Mouse (Mus musculus) kidney, adult 9 months (tissue): ENCODE data around the gene Brms1l.
A peak's percentile ranks its signal among the peaks of the same experiment; 100 is the strongest.

ENCODE experiments used
- DNase-seq: peaks from one replicate; pipeline ENCODE4 v3.0.0; 2022

Brms1l gene

DNA sequence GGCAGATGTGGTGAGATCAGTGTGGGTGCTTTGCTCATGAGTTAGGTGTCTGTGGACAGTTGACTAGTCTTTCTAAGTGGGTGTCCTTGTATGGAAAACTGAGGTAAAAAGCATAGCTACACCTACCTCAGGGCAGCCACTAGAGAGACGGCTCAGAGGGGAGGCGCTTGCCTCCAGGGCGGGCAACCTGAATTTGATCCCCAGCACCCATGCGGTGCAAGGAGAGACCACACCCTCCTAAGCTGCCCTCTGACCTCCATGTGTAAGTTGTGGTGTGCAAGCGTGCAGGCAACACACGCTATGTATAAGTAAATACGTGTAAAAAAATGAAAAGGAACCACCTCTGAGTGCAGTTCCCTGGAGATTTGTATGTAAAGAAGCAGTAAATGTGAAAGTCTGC is 24.5 kb downstream of the Brms1l start:
- no peak for DNase-seq

- DNase-seq = no peak
These were observed 31.6 kb downstream of the Brms1l start for GRCm38 (mm10) chr12:55867738-55868137.

DNA sequence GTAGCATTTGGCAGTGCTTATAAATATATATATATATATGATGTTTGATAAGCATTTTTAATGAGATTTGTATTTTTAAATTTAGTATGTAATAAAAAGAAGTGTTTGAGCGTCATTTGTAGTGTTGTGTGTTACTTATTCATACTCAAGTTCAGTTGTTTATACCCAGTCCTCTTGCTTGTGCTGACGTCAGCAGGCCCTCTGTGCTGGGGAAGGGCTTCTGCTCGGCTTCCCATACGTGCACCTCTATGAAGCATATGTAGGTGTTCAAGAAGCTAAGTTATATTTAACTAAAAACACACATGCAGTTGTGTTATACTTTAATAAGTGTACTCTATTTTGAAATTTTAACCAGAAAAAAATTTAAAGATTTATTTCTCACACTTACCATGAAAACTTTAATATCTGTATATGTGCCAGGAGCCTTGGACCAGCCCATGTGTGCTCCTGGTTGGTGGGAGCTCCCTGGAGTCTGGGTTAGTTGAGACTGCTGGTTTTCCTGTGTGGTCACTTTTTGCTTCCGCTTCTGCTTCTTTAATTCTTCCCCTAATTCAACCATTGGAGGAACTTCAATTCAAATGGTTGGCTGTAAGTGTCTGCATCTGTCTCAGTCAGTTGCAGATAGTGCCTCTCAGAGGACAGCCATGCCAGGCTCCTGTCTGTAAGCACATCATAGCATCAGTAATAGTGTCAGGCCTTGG is 33.6 kb downstream of the Brms1l start:
- no peak for DNase-seq

DNA sequence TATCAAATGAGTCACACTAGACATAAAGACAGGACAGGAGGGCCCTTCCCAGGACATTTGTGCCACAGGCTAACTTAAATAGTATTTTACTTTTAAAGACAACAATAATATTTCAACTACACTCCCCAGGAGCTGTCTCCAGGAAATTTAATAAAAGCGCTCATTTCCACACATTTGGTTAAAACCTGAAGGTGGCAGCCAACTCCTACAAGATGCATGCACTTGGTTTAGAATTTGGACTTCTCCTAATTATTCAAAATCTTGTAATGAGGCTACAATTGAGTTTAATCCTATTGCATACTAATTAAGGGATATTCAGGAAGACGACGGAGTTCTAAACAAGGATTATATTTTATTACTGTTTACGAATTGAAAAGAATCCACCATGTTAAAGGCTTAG is 49.3 kb downstream of the Brms1l start:
- no peak for DNase-seq

DNA sequence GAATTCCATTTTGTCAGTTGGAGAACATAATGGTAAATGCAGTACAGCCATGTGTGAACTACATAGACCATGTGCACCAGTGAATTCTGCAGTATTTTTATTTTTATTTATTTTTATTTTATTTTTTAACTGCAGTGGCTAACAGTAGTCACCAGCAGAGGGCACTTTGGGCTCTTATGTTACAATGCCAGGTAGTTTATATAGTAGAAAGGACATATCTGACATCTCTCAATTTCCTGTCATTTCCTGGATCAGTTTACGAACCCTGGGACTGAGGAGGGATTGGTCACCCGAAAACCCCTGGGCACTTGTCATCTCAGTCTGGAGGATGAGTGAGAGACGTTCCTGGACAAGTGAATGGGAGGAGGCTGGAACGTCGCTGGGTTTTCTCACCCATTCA is 52.4 kb downstream of the Brms1l start:
- peak; percentile 33 for DNase-seq

- DNase-seq = peak; percentile 84
These were observed 68.7 kb downstream of the Brms1l start for GRCm38 (mm10) chr12:55904801-55905200.

DNA sequence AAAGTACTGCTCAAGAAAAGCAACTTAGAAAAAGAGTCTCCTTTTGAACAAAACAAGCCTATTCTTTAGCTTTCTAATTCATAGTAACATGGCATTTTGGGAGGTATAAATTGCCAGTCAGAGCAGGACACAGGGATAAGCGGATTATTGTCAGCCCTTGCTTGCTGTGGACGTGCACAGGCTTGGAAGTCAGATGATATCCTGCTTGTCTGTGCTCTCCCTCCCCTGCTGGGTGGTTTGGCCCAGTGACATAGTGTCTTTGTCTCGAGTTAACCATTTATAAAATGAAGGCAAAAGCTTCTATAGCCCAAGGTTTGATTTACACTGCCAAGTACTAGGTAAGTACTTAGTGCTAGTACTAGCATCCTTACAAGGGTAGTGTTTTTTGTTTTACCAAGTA is 76.0 kb downstream of the Brms1l start:
- peak; percentile 32 for DNase-seq

DNA sequence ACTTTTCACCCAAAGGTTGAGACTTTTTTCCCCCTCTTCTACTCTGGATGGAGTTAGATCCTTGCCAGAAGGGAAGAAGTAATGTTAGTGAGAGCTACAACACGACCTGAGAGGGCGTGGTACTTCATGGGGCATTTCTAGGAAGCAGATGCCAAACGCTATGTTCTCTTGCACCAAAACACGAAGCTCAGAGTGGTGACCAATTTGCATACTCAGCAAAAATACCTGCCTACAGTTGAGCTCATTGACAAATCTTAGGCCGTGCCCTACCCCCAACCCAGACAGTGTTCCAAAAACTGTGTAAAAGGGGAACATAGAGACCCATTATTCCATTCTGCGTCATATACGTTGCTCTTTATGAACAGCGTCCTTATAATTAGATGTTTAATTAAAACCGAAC is 77.1 kb downstream of the Brms1l start:
- no peak for DNase-seq

GRCm38 (mm10) chr12:55916250-55916649 is 80.1 kb downstream of the Brms1l start:
- no peak for DNase-seq

- no peak for DNase-seq
These were observed 80.9 kb downstream of the Brms1l start for GRCm38 (mm10) chr12:55917020-55917419.
